Mouse (Mus musculus) midbrain, embryonic 14.5 days (tissue): Measurements from ENCODE around the gene Trnau1ap. TPM values are rescaled to one million over a fixed set of nuclear protein-coding genes. Genes with fewer than 3 reads are reported as not detected.
"Not testable (repeated sequence)": the region's sequence is repeated elsewhere in the genome, so short reads cannot be mapped to it uniquely, and the experiment has no call there.

ENCODE experiments used
- ATAC-seq: fragments of 200-750 bp; cut with Nextera tagmentation; 2 replicates; pipeline ENCODE4 v1.8.0; 2017; ENCODE audit warnings: moderate number of reproducible peaks, moderate library complexity; ENCODE audit not compliant: low FRiP score, low TSS enrichment
- DNase-seq: peaks from one replicate; pipeline ENCODE4 v3.0.0-alpha.2; 2015
- H3K27ac ChIP-seq: fragments of 300-500 bp; sonication (generic); replicated peaks from 2 replicates; pipeline ENCODE4 v1.5.1; 2014; ENCODE audit warnings: mild to moderate bottlenecking, low read depth, low read length, moderate library complexity
- H3K27me3 ChIP-seq: fragments of 300-500 bp; sonication (generic); 2 replicates; pipeline ENCODE4 v1.6.1; 2014; ENCODE audit warnings: low read length, control low read depth, mixed read lengths; ENCODE audit not compliant: control insufficient read depth, insufficient read depth
- H3K36me3 ChIP-seq: fragments of 300-500 bp; sonication (generic); 2 replicates; pipeline ENCODE4 v1.6.1; 2014; ENCODE audit warnings: low read length, control low read depth; ENCODE audit not compliant: control insufficient read depth, insufficient read depth
- H3K4me1 ChIP-seq: fragments of 300-500 bp; sonication (generic); 2 replicates; pipeline ENCODE4 v1.6.1; 2014; ENCODE audit warnings: mild to moderate bottlenecking, antibody characterized with exemption, low read length, control low read depth; ENCODE audit not compliant: control insufficient read depth, insufficient read depth
- H3K4me2 ChIP-seq: fragments of 300-500 bp; sonication (generic); 2 replicates; pipeline ENCODE4 v1.6.1; 2014; ENCODE audit warnings: mild to moderate bottlenecking, low read length, moderate library complexity
- H3K4me3 ChIP-seq: fragments of 300-500 bp; sonication (generic); replicated peaks from 2 replicates; pipeline ENCODE4 v1.5.1; 2014; ENCODE audit warnings: low read depth, low read length
- H3K9ac ChIP-seq: fragments of 300-500 bp; sonication (generic); replicated peaks from 2 replicates; pipeline ENCODE4 v1.6.1; 2014; ENCODE audit warnings: mild to moderate bottlenecking, low read length, moderate library complexity
- H3K9me3 ChIP-seq: fragments of 300-500 bp; sonication (generic); 2 replicates; pipeline ENCODE4 v1.6.1; 2016; ENCODE audit warnings: low read length, control low read depth, mixed read lengths; ENCODE audit not compliant: control insufficient read depth
- WGBS: fragments of 180-500 bp; shearing (Covaris S2); extraction: QIAGEN DNeasy Blood & Tissue Kit; methylation state at CpG from one replicate; pipeline ENCODE4 v1.1.7; 2014; 5-methylcytosine and 5-hydroxymethylcytosine counted together
- polyA plus RNA-seq: library from polyadenylated mRNA; unstranded; fragments of >200 nt; fragmentation: Nextera tagmentation; extraction: Ambion mirVana; gene quantifications from 2 replicates; pipeline ENCODE4 v1.2.1, GENCODE M21; 2014

Trnau1ap gene
- polyA plus RNA-seq, 1 experiment from 2014 or later, result 84.0 TPM

GRCm38 (mm10) chr4:132309140-132309848 is 20.0 kb downstream of the Trnau1ap start:
- Histone ChIP-seq H3K4me1 (peaks cover 11% of the 10 kb centered on the region), H3K9ac (peak overlapping the region; percentile 93), H3K36me3 (peaks cover 43% of the 10 kb centered on the region), H3K4me3 (peak overlapping the region; percentile 61), H3K4me2 (peak overlapping the region; percentile 54), H3K9me3 (no peaks in the 10 kb centered on the region), H3K27ac (peak overlapping the region; percentile 92), H3K27me3 (no peaks in the 10 kb centered on the region)
- WGBS, result under 1% methylated on average over 15 of the region's 15 CpGs
- no peak for ATAC-seq
- peak; percentile 66 for DNase-seq

GRCm38 (mm10) chr4:132308437-132309139 is 20.8 kb downstream of the Trnau1ap start:
- peak; percentile 92 for ATAC-seq
- peaks cover 11% of the 10 kb centered on the region for H3K4me1 ChIP-seq
- H3K9me3 ChIP-seq, result no peaks in the 10 kb centered on the region
- under 1% methylated on average over 41 of the region's 41 CpGs for WGBS
- peak overlapping the region; percentile 92 for H3K27ac ChIP-seq
- peak overlapping the region; percentile 54 for H3K4me2 ChIP-seq
- peak; percentile 97 for DNase-seq
- peak overlapping the region; percentile 61 for H3K4me3 ChIP-seq
- peak overlapping the region; percentile 93 for H3K9ac ChIP-seq
- H3K27me3 ChIP-seq, result no peaks in the 10 kb centered on the region
- peaks cover 36% of the 10 kb centered on the region for H3K36me3 ChIP-seq

- DNase-seq, result no peak
- H3K36me3 ChIP-seq, result peaks cover 14% of the 10 kb centered on the region
- WGBS, result 80% methylated on average over 6 of the region's 6 CpGs
These were observed 23.3 kb downstream of the Trnau1ap start for GRCm38 (mm10) chr4:132306004-132306403.

GRCm38 (mm10) chr4:132305276-132305675 is 24.1 kb downstream of the Trnau1ap start:
- Histone ChIP-seq H3K4me3 (no peak overlapping the region), H3K9me3 (no peaks in the 10 kb centered on the region), H3K27me3 (no peaks in the 10 kb centered on the region), H3K36me3 (peaks cover 6% of the 10 kb centered on the region), H3K4me2 (no peak overlapping the region), H3K9ac (no peak overlapping the region), H3K27ac (no peak overlapping the region), H3K4me1 (peaks cover 10% of the 10 kb centered on the region)
- 89% methylated on average over 8 of the region's 8 CpGs for WGBS
- DNase-seq (no peak), ATAC-seq (no peak)

More at GRCm38 (mm10) chr4:132306004-132306403, 23.3 kb downstream of the Trnau1ap start:
- no peaks in the 10 kb centered on the region for H3K9me3 ChIP-seq
- no peak for ATAC-seq
- H3K4me2 ChIP-seq, result no peak overlapping the region
- H3K27me3 ChIP-seq, result no peaks in the 10 kb centered on the region
- H3K4me1 ChIP-seq, result peaks cover 15% of the 10 kb centered on the region
- no peak overlapping the region for H3K4me3 ChIP-seq
- no peak overlapping the region for H3K27ac ChIP-seq
- H3K9ac ChIP-seq, result no peak overlapping the region

GRCm38 (mm10) chr4:132303484-132303883 is 25.9 kb downstream of the Trnau1ap start:
- H3K4me2 ChIP-seq, result peak overlapping the region; percentile 61
- H3K36me3 ChIP-seq, H3K27ac ChIP-seq, H3K27me3 ChIP-seq, ATAC-seq, DNase-seq, H3K9me3 ChIP-seq, H3K4me1 ChIP-seq: not testable (repeated sequence)
- H3K4me3 ChIP-seq, result peak overlapping the region; percentile 36
- peak overlapping the region; percentile 49; the same call in 1 of the 2 replicates for H3K9ac ChIP-seq
- 49% methylated on average over 6 of the region's 6 CpGs for WGBS

GRCm38 (mm10) chr4:132302939-132303479 is 26.3 kb downstream of the Trnau1ap start, which contains the start of gene Rab42:
TSS of gene Rab42 (minus strand) at chr4:132303385.
- Histone ChIP-seq H3K4me1 (0 out of 2 replicates have a peak, but pooled peaks cover 3% of the 10 kb centered on the region), H3K4me2 (peak within 1 kb of the TSS; percentile 61), H3K27ac (no peak within 1 kb of the TSS; the same call in 1 of the 2 replicates), H3K9me3 (no peaks in the 10 kb centered on the region), H3K27me3 (no peaks in the 10 kb centered on the region), H3K36me3 (no peaks in the 10 kb centered on the region), H3K4me3 (peak within 1 kb of the TSS; percentile 36), H3K9ac (peak within 1 kb of the TSS; percentile 49; the same call in 1 of the 2 replicates)
- no peak; the same call in 1 of the 2 replicates for ATAC-seq
- DNase-seq, result peak; percentile 64
- WGBS, result 2% methylated on average over 31 of the region's 31 CpGs

- 66% methylated on average over 16 of the region's 16 CpGs for WGBS
- H3K4me2 ChIP-seq, result peak overlapping the region; percentile 61
- H3K9me3 ChIP-seq, result no peaks in the 10 kb centered on the region
- no peaks in the 10 kb centered on the region for H3K36me3 ChIP-seq
- H3K4me1 ChIP-seq, result 0 out of 2 replicates have a peak, but pooled peaks cover 3% of the 10 kb centered on the region
- H3K27me3 ChIP-seq, result no peaks in the 10 kb centered on the region
- DNase-seq (no peak), ATAC-seq (no peak)
- no peak overlapping the region for H3K9ac ChIP-seq
- peak overlapping the region; percentile 36; the same call in 1 of the 2 replicates for H3K4me3 ChIP-seq
- no peak overlapping the region; the same call in 1 of the 2 replicates for H3K27ac ChIP-seq
These were observed 27.1 kb downstream of the Trnau1ap start for GRCm38 (mm10) chr4:132301965-132302938.

GRCm38 (mm10) chr4:132301486-132301885 is 27.9 kb downstream of the Trnau1ap start:
- H3K27me3 ChIP-seq, result no peaks in the 10 kb centered on the region
- no peaks in the 10 kb centered on the region for H3K36me3 ChIP-seq
- DNase-seq (no peak), ATAC-seq (no peak)
- no peak overlapping the region for H3K9ac ChIP-seq
- H3K9me3 ChIP-seq, result no peaks in the 10 kb centered on the region
- H3K27ac ChIP-seq, result no peak overlapping the region
- whole genome bisulfite sequencing, result 92% methylated on average over 6 of the region's 6 CpGs
- H3K4me2 ChIP-seq, result no peak overlapping the region
- H3K4me3 ChIP-seq, result no peak overlapping the region
- H3K4me1 ChIP-seq, result 0 out of 2 replicates have a peak, but pooled peaks cover 3% of the 10 kb centered on the region
